Mouse (Mus musculus): ENCODE measurements around the gene Hexdc.

DNA sequence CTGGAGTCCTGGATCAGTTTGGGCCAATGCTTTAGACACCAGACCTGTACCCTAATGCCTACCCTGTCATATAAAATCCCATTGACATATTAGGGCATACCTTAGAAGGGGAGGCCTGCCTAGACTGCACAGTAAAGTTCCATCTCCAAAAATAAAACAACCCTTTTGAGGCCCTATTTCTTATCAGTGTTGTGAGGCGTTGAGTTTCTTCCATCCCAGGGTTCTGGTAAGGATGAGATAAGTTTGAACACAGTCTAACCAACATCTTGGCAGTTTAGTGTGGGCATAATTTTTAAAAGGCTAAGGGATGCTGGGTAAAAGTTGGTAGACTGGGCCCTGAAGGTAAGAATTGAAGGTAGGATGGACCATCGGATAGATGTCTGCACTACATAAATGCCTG is 35.4 kb downstream of the Hexdc start:
- TF ChIP-seq CTCF (IDR thresholded peaks at IDR 0.05; ENCODE audit: control insufficient read depth, insufficient read depth, low read length) (no peak), POLR2A (IDR thresholded peaks at IDR 0.05; ENCODE audit: borderline replicate concordance, control insufficient read depth, low read depth, low read length) (no peak)
